ENCODE assay signal across 9 mouse cellular contexts in genomic region chr2:33315233-33316062, GRCm38 (mm10). TPM values are rescaled to one million over a fixed set of nuclear protein-coding genes. Genes with fewer than 3 reads are reported as not detected.
A peak's percentile ranks its signal among the peaks of the same experiment; 100 is the strongest.
DNase-seq lines count a peak whose midpoint lies in the region; ATAC-seq lines count a peak whose summit lies in the region.
"Had no signal": no experiment of that assay in that cellular context is flagged by ENCODE, and none has a peak within 500 bp of the region (broad histone marks: within the 10 kb centered on the region; RNA-seq: fewer than 3 reads in every experiment).

No protein-coding gene starts in this region.

- H3K4me1 ChIP-seq in hindbrain, embryonic 16.5 days (ENCODE audit: control insufficient read depth, insufficient read depth, low read depth, low read length) = peaks cover 23% of the 10 kb centered on the region
- peaks cover 19% of the 10 kb centered on the region for H3K4me1 ChIP-seq in hindbrain, embryonic 12.5 days
- peaks cover 9% of the 10 kb centered on the region for H3K4me1 ChIP-seq in midbrain, embryonic 11.5 days (ENCODE audit: control insufficient read depth, insufficient read depth, low read length)

- H3K27me3 ChIP-seq in hindbrain, embryonic 16.5 days (replicated peaks; ENCODE audit: control insufficient read depth, insufficient read depth, low read length) = no peaks in the 10 kb centered on the region
- no peaks in the 10 kb centered on the region for H3K27me3 ChIP-seq in hindbrain, embryonic 12.5 days
- H3K27me3 ChIP-seq in midbrain, embryonic 11.5 days (ENCODE audit: control insufficient read depth, insufficient read depth, low read length) = peaks cover 5% of the 10 kb centered on the region; the same call in 1 of the 2 replicates
- H3K27me3 ChIP-seq: Patski had no signal

- DNase-seq in brain, adult 2 months (ENCODE audit: low read depth, low spot score) = peak; percentile 87
- DNase-seq in heart, postnatal 4 days = peak; percentile 37
- peak; percentile 47 for DNase-seq in midbrain, embryonic 11.5 days (ENCODE audit: low spot score, missing footprints)
- DNase-seq in ovary, postnatal 14 days (ENCODE audit: low spot score) = no peak
- DNase-seq in c-Kit-positive CD71-positive TER-119-positive erythroid progenitor cells, embryonic 14.5 days (ENCODE audit: low spot score) = no peak

- no peaks in the 10 kb centered on the region; the same call in 1 of the 2 replicates for H3K36me3 ChIP-seq in hindbrain, embryonic 16.5 days (ENCODE audit: control insufficient read depth, insufficient read depth, low read length)
- 0 out of 2 replicates have a peak, but pooled peaks cover under 1% of the 10 kb centered on the region for H3K36me3 ChIP-seq in hindbrain, embryonic 12.5 days
- H3K36me3 ChIP-seq in midbrain, embryonic 11.5 days (ENCODE audit: control insufficient read depth, insufficient read depth, low read length) = no peaks in the 10 kb centered on the region

- WGBS in hindbrain, embryonic 16.5 days = 80% methylated on average over 4 of the region's 4 CpGs
- WGBS in hindbrain, embryonic 12.5 days = 86% methylated on average over 4 of the region's 4 CpGs
- WGBS in midbrain, embryonic 11.5 days = 90% methylated on average over 4 of the region's 4 CpGs

- peak overlapping the region; percentile 29 for H3K27ac ChIP-seq in hindbrain, embryonic 16.5 days (ENCODE audit: low read depth, low read length)
- no peak overlapping the region; the same call in 1 of the 2 replicates for H3K27ac ChIP-seq in hindbrain, embryonic 12.5 days
- no peak overlapping the region for H3K27ac ChIP-seq in midbrain, embryonic 11.5 days (ENCODE audit: low read depth, low read length)

- ATAC-seq in hindbrain, embryonic 16.5 days = no peak
- no peak for ATAC-seq in hindbrain, embryonic 12.5 days (ENCODE audit: low FRiP score)
- no peak for ATAC-seq in midbrain, embryonic 11.5 days (ENCODE audit: low FRiP score)
- ATAC-seq in megakaryocyte progenitor cell, adult 5-6 weeks (replicated peaks; ENCODE audit: poor library complexity) = no peak

- H3K9me3 ChIP-seq in hindbrain, embryonic 16.5 days (ENCODE audit: control insufficient read depth, low read length) = no peaks in the 10 kb centered on the region
- H3K9me3 ChIP-seq in hindbrain, embryonic 12.5 days (replicated peaks) = no peaks in the 10 kb centered on the region
- no peaks in the 10 kb centered on the region for H3K9me3 ChIP-seq in midbrain, embryonic 11.5 days (ENCODE audit: control insufficient read depth, low read length)

- no peak overlapping the region for H3K4me3 ChIP-seq in hindbrain, embryonic 16.5 days (ENCODE audit: low read length)
- H3K4me3 ChIP-seq in hindbrain, embryonic 12.5 days = no peak overlapping the region
- no peak overlapping the region for H3K4me3 ChIP-seq in midbrain, embryonic 11.5 days (ENCODE audit: low read depth, low read length)

- H3K4me2 ChIP-seq in hindbrain, embryonic 16.5 days (ENCODE audit: low read length) = no peak overlapping the region
- no peak overlapping the region for H3K4me2 ChIP-seq in hindbrain, embryonic 12.5 days (replicated peaks)
- no peak overlapping the region for H3K4me2 ChIP-seq in midbrain, embryonic 11.5 days

- H3K9ac ChIP-seq in hindbrain, embryonic 16.5 days (ENCODE audit: low read depth, low read length) = no peak overlapping the region
- H3K9ac ChIP-seq in hindbrain, embryonic 12.5 days = no peak overlapping the region
- H3K9ac ChIP-seq in midbrain, embryonic 11.5 days (ENCODE audit: low read length) = no peak overlapping the region

RNA-seq across cellular contexts. Expression of gene Ralgps1, which starts 55.8 kb away (rescaled TPM):
- 32.0 and 44.4 TPM in 2 replicates for polyA plus RNA-seq in hindbrain, embryonic 16.5 days (2015; fragmentation: Nextera tagmentation; extraction: Ambion mirVana)
- polyA plus RNA-seq in hindbrain, embryonic 12.5 days (2016; fragmentation: Nextera tagmentation; extraction: Ambion mirVana) = 29.0 and 30.1 TPM in 2 replicates
- 1 to 10 TPM; 8.7 to 8.8 TPM for total RNA-seq in heart, postnatal 4 days (2021)
- polyA plus RNA-seq in midbrain, embryonic 11.5 days (2014; fragmentation: Nextera tagmentation; extraction: Ambion mirVana) = 13.5 and 13.8 TPM in 2 replicates
- 1.7 and 2.4 TPM in 2 replicates for total RNA-seq in megakaryocyte progenitor cell, adult 5-6 weeks (2015)
- total RNA-seq in megakaryocyte progenitor cell, adult 5-6 weeks (2017) = 0.42 and 0.68 TPM in 2 replicates

Comparison
In these comparisons a context has a peak if more than half of its experiments do, and no peak if none do; other contexts are left out.
1. DNase-seq: peak in brain, adult 2 months (single experiment), heart, postnatal 4 days (single experiment) and midbrain, embryonic 11.5 days (single experiment); none in ovary, postnatal 14 days (single experiment) and c-Kit-positive CD71-positive TER-119-positive erythroid progenitor cells, embryonic 14.5 days (single experiment).